Mouse (Mus musculus) kidney, adult 2 months (tissue): ENCODE measurements around the gene Ptbp3.

Source experiments
- CTCF ChIP-seq: fragments of 200-500 bp; conservative IDR thresholded peaks from 2 replicates; pipeline ENCODE4 v1.5.1; 2011; ENCODE audit warnings: low read depth, mild to moderate bottlenecking, control low read depth, low read length, moderate library complexity, mixed read lengths; ENCODE audit not compliant: insufficient read depth, insufficient read length
- POLR2A ChIP-seq: fragments of 200-500 bp; IDR thresholded peaks from one replicate; pipeline ENCODE4 v1.6.1; 2011; ENCODE audit warnings: low read depth, low read length, control low read depth

DNA sequence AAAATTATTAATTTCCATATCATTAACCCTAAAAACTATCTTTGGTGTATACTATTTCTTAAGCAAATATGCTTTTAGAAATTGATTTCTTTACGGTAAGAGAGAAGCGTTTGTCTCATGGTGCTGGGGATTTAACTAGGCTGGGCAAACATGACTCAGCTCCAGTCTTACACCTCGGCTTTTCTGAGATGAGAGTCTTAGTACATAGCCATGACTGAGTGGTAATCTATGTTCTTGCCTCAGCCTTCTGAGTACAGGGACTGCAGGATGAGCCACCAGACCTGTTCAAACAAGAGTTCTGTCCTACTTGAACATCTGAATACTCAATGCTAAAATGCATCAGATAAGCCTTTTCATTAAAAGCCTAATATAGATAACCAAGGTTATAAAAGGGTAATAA lies 24.3 kb downstream of the Ptbp3 start:
- TF ChIP-seq POLR2A (no peak), CTCF (no peak)
